Comparison of ENCODE assay signal across 24 mouse cellular contexts in the genomic region with DNA sequence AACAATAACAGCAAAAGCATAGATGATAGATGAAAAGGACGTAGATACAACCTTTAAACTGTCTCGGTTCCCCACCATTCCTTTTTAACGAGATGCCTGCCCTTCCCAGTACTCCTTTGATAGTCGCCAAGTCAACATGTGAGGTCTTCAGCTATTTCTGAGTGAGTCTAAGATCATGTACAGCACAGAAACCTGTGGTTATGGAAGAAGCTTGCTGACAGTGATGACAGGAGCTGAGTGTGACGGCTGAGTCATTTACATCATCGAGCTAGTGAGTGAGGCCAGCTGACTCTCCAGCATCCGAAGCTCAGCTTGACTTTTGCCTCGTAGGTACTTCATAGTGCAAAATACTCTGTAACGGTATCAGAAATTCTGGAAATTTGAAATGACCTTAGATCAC.
DNase-seq lines count a peak whose midpoint lies in the region; ATAC-seq lines count a peak whose summit lies in the region.
"Had no signal": no experiment of that assay in that cellular context is flagged by ENCODE, and none has a peak within 500 bp of the region (broad histone marks: within the 10 kb centered on the region; RNA-seq: fewer than 3 reads in every experiment).

No protein-coding gene starts in this region.

- H3K4me2 ChIP-seq in heart, embryonic 14.5 days (ENCODE audit: low read length) = peak overlapping the region; percentile 21; the same call in 1 of the 2 replicates
- H3K4me2 ChIP-seq: forebrain, embryonic 15.5 days; hindbrain, embryonic 12.5 days; limb, embryonic 15.5 days; neural tube, embryonic 12.5 days had no signal

- no peaks in the 10 kb centered on the region for H3K9me3 ChIP-seq in heart, embryonic 10.5 days
- no peaks in the 10 kb centered on the region for H3K9me3 ChIP-seq in heart, embryonic 14.5 days (ENCODE audit: control insufficient read depth, low read length)
- H3K9me3 ChIP-seq: embryonic facial prominence, embryonic 10.5 days; forebrain, embryonic 15.5 days; hindbrain, embryonic 12.5 days; limb, embryonic 15.5 days; neural tube, embryonic 12.5 days had no signal

- no peak overlapping the region; the same call in 1 of the 2 replicates for H3K27ac ChIP-seq in heart, embryonic 10.5 days
- H3K27ac ChIP-seq in heart, embryonic 14.5 days (replicated peaks in 1 of 2; ENCODE audit: control insufficient read depth in 1 of 2, insufficient read depth in 1 of 2, low read depth in 2 of 2, low read length in 2 of 2) = peak overlapping the region in 1 of 2 experiments; percentile 54; a peak in 1 of 4 replicates
- H3K27ac ChIP-seq: embryonic facial prominence, embryonic 10.5 days; forebrain, embryonic 15.5 days; hindbrain, embryonic 12.5 days; left cerebral cortex, adult 2 months; limb, embryonic 15.5 days; neural tube, embryonic 12.5 days had no signal

- intact Hi-C loops in heart, postnatal 25 days (cut with DNase I) = no loop called here

- peak; percentile 39; the same call in 1 of the 2 replicates for ATAC-seq in heart, embryonic 14.5 days (ENCODE audit: insufficient number of reproducible peaks, insufficient read depth, low FRiP score, low read depth)
- ATAC-seq: activated CD4-positive, CD25-positive, alpha-beta regulatory T cell, adult 4 months; forebrain, embryonic 15.5 days had no signal

- H3K36me3 ChIP-seq in heart, embryonic 10.5 days = no peaks in the 10 kb centered on the region
- no peaks in the 10 kb centered on the region for H3K36me3 ChIP-seq in heart, embryonic 14.5 days (ENCODE audit: control insufficient read depth, insufficient read depth, low read length)
- H3K36me3 ChIP-seq: embryonic facial prominence, embryonic 10.5 days; forebrain, embryonic 15.5 days; hindbrain, embryonic 12.5 days; limb, embryonic 15.5 days; neural tube, embryonic 12.5 days had no signal

- H3K4me1 ChIP-seq in heart, embryonic 10.5 days = peaks cover 10% of the 10 kb centered on the region; the same call in 1 of the 2 replicates
- H3K4me1 ChIP-seq in heart, embryonic 14.5 days (ENCODE audit: control insufficient read depth in 2 of 2, insufficient read depth in 2 of 2, low read length in 2 of 2) = peaks cover 4 to 15% of the 10 kb centered on the region in 2 experiments
- H3K4me1 ChIP-seq: forebrain, embryonic 15.5 days; neural tube, embryonic 12.5 days had no signal

- 41% methylated on average over 9 of the region's 9 CpGs for WGBS in heart, embryonic 10.5 days
- WGBS in heart, embryonic 14.5 days = 15% methylated on average over 9 of the region's 9 CpGs

- no peak overlapping the region for H3K4me3 ChIP-seq in heart, embryonic 10.5 days
- no peak overlapping the region for H3K4me3 ChIP-seq in heart, embryonic 14.5 days (ENCODE audit: control insufficient read depth in 1 of 2, insufficient read depth in 1 of 2, low read depth in 1 of 2, low read length in 2 of 2)
- H3K4me3 ChIP-seq: embryonic facial prominence, embryonic 10.5 days; forebrain, embryonic 15.5 days; hindbrain, embryonic 12.5 days; left cerebral cortex, adult 2 months; limb, embryonic 15.5 days; neural tube, embryonic 12.5 days had no signal

- H3K9ac ChIP-seq in heart, embryonic 14.5 days (ENCODE audit: low read length) = no peak overlapping the region
- H3K9ac ChIP-seq: forebrain, embryonic 15.5 days; hindbrain, embryonic 12.5 days; limb, embryonic 15.5 days; neural tube, embryonic 12.5 days had no signal

- peak; percentile 81 for DNase-seq in heart, embryonic 10.5 days (ENCODE audit: low spot score)
- no peak for DNase-seq in heart, postnatal 25 days (ENCODE audit: low spot score)
- DNase-seq in adrenal gland, postnatal 14 days = peak; percentile 15
- DNase-seq in heart, postnatal 4 days = peak; percentile 51
- no peak for DNase-seq in urinary bladder, postnatal 10 days (ENCODE audit: low spot score)
- DNase-seq in right cerebral cortex, adult 18-20 months = no peak
- DNase-seq: cerebellum, adult 8-10 months; gastrocnemius, postnatal 10 days; kidney, adult 18-20 months; kidney, postnatal 4 days; layer of hippocampus, adult 9-11 months; left cerebral cortex, postnatal 4 days; lung, postnatal 4 days; midbrain, embryonic 14.5 days; right cerebral cortex, postnatal 25 days; spleen, adult 18-20 months had no signal

- H3K27me3 ChIP-seq in heart, embryonic 10.5 days (ENCODE audit: insufficient read depth, poor library complexity, severe bottlenecking) = no peaks in the 10 kb centered on the region
- no peaks in the 10 kb centered on the region for H3K27me3 ChIP-seq in heart, embryonic 14.5 days (ENCODE audit: control insufficient read depth, insufficient read depth, low read length)
- H3K27me3 ChIP-seq: forebrain, embryonic 15.5 days; hindbrain, embryonic 12.5 days; limb, embryonic 15.5 days; neural tube, embryonic 12.5 days had no signal

Comparison
In these comparisons a context has a peak if more than half of its experiments do, and no peak if none do; other contexts are left out.
1. DNase-seq: peak in heart, embryonic 10.5 days (single experiment), adrenal gland, postnatal 14 days (single experiment) and heart, postnatal 4 days (single experiment); none in heart, postnatal 25 days (single experiment), urinary bladder, postnatal 10 days (single experiment) and right cerebral cortex, adult 18-20 months (single experiment).